Mouse (Mus musculus): ENCODE results near the gene Nsun6. TPM values are rescaled to one million over a fixed set of nuclear protein-coding genes. Genes with fewer than 3 reads are reported as not detected.

Gene Nsun6
- polyA plus RNA-seq, 2 experiments = 5.9 to 12.0 TPM

DNA sequence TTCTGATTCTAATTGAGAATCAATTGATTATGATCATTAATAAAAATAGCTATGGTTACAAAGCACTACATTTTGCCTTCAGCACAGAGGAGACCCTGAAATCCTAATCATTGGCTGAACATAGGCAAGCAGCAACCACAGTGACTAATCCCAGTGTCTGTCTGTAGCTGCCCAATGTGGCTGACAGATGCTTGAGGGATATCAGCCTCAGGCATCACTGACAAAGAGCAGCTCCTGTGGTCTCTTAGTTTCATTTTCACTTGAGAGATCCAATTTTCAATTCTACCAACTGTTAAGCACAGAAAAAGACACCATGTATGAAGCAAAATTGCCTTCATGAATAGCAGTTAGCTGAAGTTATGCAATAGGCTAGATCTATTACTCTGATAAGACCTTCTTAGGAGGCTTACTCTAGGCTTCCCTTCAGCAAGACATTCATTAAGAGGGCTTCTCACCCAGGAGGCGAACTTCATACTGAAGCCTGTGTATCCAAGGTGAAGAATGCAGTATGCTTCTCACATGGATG, 93.8 kb downstream of the Nsun6 start:
- ATAC-seq (ENCODE audit: low FRiP score, low read depth) = no peak
- no peak overlapping the region for H3K9ac ChIP-seq (ENCODE audit: low read depth, low read length, severe bottlenecking)
- DNase-seq (ENCODE audit: low spot score) = no peak
- no peak overlapping the region for H3K4me2 ChIP-seq (replicated peaks; ENCODE audit: low read depth, low read length, severe bottlenecking)
- H3K36me3 ChIP-seq (ENCODE audit: control insufficient read depth, insufficient read depth, low read length) = no peaks in the 10 kb centered on the region
- no peak overlapping the region for H3K4me3 ChIP-seq (replicated peaks; ENCODE audit: low read length)
- H3K9me3 ChIP-seq (ENCODE audit: control insufficient read depth, low read length) = no peaks in the 10 kb centered on the region
- TF ChIP-seq POLR2A (IDR thresholded peaks at IDR 0.05; ENCODE audit: borderline replicate concordance, extremely low read depth, insufficient read depth, insufficient read length) = no peak
- WGBS = 68% methylated on average over 1 of the region's 1 CpGs
- H3K27ac ChIP-seq (replicated peaks; ENCODE audit: low read depth, low read length) = no peak overlapping the region
- H3K27me3 ChIP-seq (ENCODE audit: control insufficient read depth, insufficient read depth, low read length) = no peaks in the 10 kb centered on the region
- H3K4me1 ChIP-seq (ENCODE audit: control insufficient read depth, insufficient read depth, low read length) = 0 out of 2 replicates have a peak, but pooled peaks cover 2% of the 10 kb centered on the region

DNA sequence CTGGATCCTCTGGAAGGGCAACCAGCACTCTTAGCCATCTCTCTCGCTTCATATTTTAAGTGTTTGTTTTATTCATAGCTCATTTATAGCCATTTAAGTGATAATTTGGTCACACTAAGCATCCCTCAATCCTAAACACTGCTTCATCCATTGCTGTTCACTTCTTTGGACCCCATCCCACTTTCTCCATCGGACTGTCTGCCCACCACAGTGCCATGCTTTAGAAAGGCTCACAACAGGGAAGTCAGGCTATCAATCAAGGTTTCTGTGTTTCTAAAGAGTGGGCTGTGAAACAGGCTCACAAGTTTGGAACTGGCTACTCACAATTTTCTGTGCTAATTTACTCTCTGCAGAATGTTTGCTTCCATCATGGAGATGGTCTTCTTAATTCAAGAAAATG, 101.8 kb downstream of the Nsun6 start:
- no peak overlapping the region for H3K4me3 ChIP-seq (replicated peaks; ENCODE audit: low read length)
- DNase-seq (ENCODE audit: low spot score) (no peak), ATAC-seq (ENCODE audit: low FRiP score, low read depth) (no peak)
- H3K27me3 ChIP-seq (ENCODE audit: control insufficient read depth, insufficient read depth, low read length) = no peaks in the 10 kb centered on the region
- no peaks in the 10 kb centered on the region for H3K4me1 ChIP-seq (ENCODE audit: control insufficient read depth, insufficient read depth, low read length)
- no peaks in the 10 kb centered on the region for H3K36me3 ChIP-seq (ENCODE audit: control insufficient read depth, insufficient read depth, low read length)
- 81% methylated on average over 2 of the region's 2 CpGs for WGBS
- H3K9me3 ChIP-seq (ENCODE audit: control insufficient read depth, low read length) = no peaks in the 10 kb centered on the region
- no peak for TF ChIP-seq POLR2A (IDR thresholded peaks at IDR 0.05; ENCODE audit: borderline replicate concordance, extremely low read depth, insufficient read depth, insufficient read length)
- H3K27ac ChIP-seq (replicated peaks; ENCODE audit: low read depth, low read length) = no peak overlapping the region
- no peak overlapping the region for H3K4me2 ChIP-seq (replicated peaks; ENCODE audit: low read depth, low read length, severe bottlenecking)
- H3K9ac ChIP-seq (ENCODE audit: low read depth, low read length, severe bottlenecking) = no peak overlapping the region

Other genes with a start within 250 kb of the Nsun6 start
- 41.0 TPM in 2 replicates for gene Arl5b, start 5.7 kb downstream of the Nsun6 start, polyA plus RNA-seq (2012; rRNA removed)
- gene Arl5b, start 5.7 kb downstream of the Nsun6 start, polyA plus RNA-seq (2014; fragmentation: Nextera tagmentation; extraction: Ambion mirVana) = 38.5 and 41.0 TPM in 2 replicates

All from limb, embryonic 14.5 days (tissue).